Mouse (Mus musculus): ENCODE results near the gene Clec2e.

Gene Clec2e

GRCm38 (mm10) chr6:129056237-129056636 is 44.5 kb downstream of the Clec2e start:
- DNase-seq, result no peak

- no peak for DNase-seq
Observed at GRCm38 (mm10) chr6:129051731-129052130, 49.0 kb downstream of the Clec2e start.

GRCm38 (mm10) chr6:129051086-129051485 is 49.6 kb downstream of the Clec2e start:
- DNase-seq, result no peak

GRCm38 (mm10) chr6:129049596-129050251 is 51.0 kb downstream of the Clec2e start:
- no peak for DNase-seq

- no peak for DNase-seq
Observed at GRCm38 (mm10) chr6:129048857-129049473, 51.7 kb downstream of the Clec2e start.

DNA sequence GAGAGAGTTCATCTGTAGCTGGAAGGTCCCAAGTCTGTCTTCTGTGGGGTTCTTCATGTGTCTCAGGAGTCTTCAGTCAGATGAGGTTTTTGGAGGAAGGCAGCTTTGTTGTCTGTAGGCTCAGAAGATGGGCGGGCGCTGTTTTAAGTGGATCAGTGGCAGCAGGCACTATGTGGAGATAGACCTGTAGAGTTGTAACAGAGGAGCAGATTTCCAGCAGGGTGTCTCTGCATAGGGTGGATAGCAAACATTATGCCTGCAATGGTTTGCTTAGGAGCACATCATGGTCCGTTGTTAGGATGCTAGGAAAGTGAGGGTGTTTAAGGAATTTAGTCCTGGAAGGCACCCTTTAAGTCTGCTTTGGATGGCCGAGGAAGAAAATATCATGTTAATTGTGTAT is 52.3 kb downstream of the Clec2e start:
- DNase-seq, result no peak

GRCm38 (mm10) chr6:129045601-129046000 is 55.1 kb downstream of the Clec2e start, which contains the start of gene Klrb1f:
Gene Klrb1f (plus strand): TSS chr6:129045901.
- no peak for DNase-seq

DNA sequence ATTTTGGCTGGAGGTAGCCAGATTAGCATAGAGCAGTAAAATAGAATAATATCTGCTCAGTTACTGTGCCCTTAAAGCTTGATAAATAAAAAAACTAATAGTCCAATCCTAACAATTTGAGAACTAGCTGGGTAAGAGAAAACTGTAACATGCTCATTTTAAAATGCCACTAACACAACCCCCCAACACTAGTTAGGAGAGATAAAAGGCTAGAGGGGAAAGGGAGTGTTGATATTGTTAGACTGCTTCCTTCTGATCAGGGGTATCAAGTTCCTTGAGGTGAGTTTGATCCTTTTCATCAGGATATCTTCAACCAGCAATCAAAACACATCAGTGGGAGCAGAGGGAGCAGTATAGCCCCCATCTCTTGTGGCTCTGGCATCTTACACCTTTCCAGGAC is 58.2 kb downstream of the Clec2e start:
- DNase-seq, result no peak
